Mouse (Mus musculus): ENCODE measurements around the gene Zfp839. TPM values are rescaled to one million over a fixed set of nuclear protein-coding genes. Genes with fewer than 3 reads are reported as not detected.

The Zfp839 gene
- polyA plus RNA-seq, 1 experiment from 2014 or later: 3.2 TPM

DNA sequence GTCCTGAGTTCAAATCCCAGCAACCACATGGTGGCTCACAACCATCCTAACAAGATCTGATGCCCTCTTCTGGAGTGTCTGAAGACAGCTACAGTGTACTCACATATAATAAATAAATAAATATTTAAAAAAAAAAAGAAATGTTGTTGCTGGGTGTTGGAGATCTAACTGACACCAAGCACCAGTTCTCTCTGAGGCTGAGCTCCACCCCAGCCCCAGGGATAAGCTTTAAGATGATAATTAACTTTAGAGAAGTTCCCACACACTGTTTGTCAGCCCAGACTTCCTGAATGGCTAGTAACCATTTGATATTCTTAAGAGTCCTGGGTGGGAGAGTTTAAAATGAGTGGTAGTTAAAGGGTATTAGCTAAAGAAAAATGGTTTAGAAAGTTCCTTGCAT, 10.2 kb downstream of the Zfp839 start:
- no peak overlapping the region for H3K4me2 ChIP-seq
- H3K36me3 ChIP-seq: peaks cover 29% of the 10 kb centered on the region
- H3K27me3 ChIP-seq (replicated peaks): no peaks in the 10 kb centered on the region
- H3K9ac ChIP-seq: no peak overlapping the region
- H3K27ac ChIP-seq: no peak overlapping the region
- no peak overlapping the region for H3K4me3 ChIP-seq
- H3K9me3 ChIP-seq (replicated peaks): no peaks in the 10 kb centered on the region
- ATAC-seq: no peak
- peaks cover 32% of the 10 kb centered on the region for H3K4me1 ChIP-seq

DNA sequence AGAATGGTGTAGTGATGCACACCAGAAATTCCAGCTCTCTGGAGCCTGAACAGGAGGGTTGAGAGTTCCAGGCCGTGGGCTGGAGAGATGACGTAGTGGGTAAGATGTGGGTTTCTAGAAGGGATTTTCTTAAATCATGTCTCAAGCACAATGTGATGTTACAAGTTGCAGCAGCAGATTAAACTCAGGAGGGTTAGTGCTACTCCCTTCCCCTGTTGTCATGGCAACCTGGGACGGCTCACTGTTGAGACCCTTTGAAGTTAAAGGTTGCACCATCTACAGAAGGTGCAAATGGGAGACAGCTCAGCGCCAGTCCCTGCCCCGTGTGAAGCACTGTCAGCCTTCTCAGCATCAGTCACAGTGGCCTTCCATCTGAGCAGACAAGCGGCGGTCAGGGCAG, 11.2 kb downstream of the Zfp839 start:
- 61% methylated on average over 7 of the region's 7 CpGs for whole genome bisulfite sequencing (ENCODE audit: insufficient replicate concordance)
- no peaks in the 10 kb centered on the region for H3K9me3 ChIP-seq (replicated peaks)
- no peak overlapping the region for H3K27ac ChIP-seq
- H3K36me3 ChIP-seq: peaks cover 22% of the 10 kb centered on the region
- no peak for ATAC-seq
- H3K4me2 ChIP-seq: no peak overlapping the region
- H3K9ac ChIP-seq: no peak overlapping the region
- no peaks in the 10 kb centered on the region for H3K27me3 ChIP-seq (replicated peaks)
- peaks cover 29% of the 10 kb centered on the region for H3K4me1 ChIP-seq
- H3K4me3 ChIP-seq: no peak overlapping the region

DNA sequence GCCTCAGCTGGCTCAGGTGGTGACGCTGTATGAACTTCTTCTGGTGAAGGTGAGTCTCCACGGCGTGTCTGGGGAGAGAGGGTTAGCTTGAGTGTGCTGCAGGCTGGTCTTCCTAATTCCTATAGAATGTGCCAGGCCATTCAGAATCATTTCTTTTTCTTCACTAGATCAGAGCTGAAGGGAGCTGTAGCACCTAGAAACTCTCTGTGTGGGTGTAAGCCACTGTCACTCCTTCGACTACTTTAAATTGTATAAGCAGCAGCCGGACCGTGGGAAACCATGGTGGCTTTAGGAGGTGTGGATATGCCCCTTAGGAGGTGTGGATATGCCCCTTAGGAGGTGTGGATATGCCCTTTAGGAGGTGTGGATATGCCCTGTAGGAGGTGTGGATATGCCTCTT, 14.0 kb downstream of the Zfp839 start:
- Histone ChIP-seq H3K9ac (no peak overlapping the region), H3K36me3 (peaks cover 42% of the 10 kb centered on the region)
- 82% methylated on average over 6 of the region's 6 CpGs for WGBS (ENCODE audit: insufficient replicate concordance)

DNA sequence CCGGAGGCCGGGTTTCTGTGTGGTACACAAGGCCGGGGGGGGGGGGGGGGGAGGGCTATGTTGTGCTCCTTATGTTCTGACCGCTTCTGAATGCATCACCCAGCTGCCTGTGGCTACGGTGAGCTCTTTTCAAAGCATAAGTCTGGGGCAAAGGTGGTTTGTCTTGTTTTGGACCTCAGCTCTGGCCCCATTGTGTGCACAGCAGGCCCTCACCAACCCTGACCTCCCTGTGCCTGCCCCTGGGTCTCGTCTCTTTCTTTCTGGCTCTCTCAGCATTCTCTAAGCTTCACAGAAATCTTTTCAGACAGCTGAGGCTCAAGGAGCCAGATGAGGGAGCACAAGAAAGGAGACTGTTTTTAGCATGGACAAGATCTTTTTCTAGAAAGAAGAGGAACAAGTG, 15.5 kb downstream of the Zfp839 start:
- Histone ChIP-seq H3K4me3 (no peak overlapping the region), H3K36me3 (peaks cover 49% of the 10 kb centered on the region), H3K4me2 (no peak overlapping the region), H3K27me3 (replicated peaks) (no peaks in the 10 kb centered on the region), H3K9ac (no peak overlapping the region), H3K4me1 (peaks cover 25% of the 10 kb centered on the region), H3K27ac (peak overlapping the region; percentile 27; the same call in 1 of the 2 replicates), H3K9me3 (replicated peaks) (no peaks in the 10 kb centered on the region)
- 86% methylated on average over 5 of the region's 6 CpGs for WGBS (ENCODE audit: insufficient replicate concordance)
- ATAC-seq: no peak

More for the DNA sequence above, 14.0 kb downstream of the Zfp839 start:
- Histone ChIP-seq H3K4me3 (no peak overlapping the region), H3K4me2 (no peak overlapping the region), H3K4me1 (peaks cover 14% of the 10 kb centered on the region), H3K9me3 (replicated peaks) (no peaks in the 10 kb centered on the region), H3K27me3 (replicated peaks) (no peaks in the 10 kb centered on the region), H3K27ac (no peak overlapping the region)
- ATAC-seq: no peak

DNA sequence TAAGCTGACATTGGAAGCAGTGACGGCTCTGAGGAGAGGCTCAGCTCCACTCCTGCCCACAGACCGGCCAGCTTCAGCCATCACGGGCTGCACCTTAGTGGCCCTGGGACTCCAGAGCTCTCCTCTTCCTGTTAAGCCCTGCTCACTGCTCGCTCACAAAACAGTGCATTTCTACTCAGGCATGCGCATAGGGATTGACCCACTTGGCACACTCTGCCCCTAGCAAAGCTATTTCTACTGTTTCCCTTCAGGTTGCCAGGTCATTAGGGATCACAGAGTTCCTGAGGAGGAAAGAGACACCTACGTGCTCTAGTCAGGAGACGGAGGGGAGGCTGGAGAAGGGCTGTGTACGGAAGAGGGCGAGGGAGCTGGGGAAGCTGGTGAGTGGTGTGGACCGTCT, 15.9 kb downstream of the Zfp839 start:
- H3K9ac ChIP-seq: no peak overlapping the region
- no peak overlapping the region for H3K4me2 ChIP-seq
- no peak for ATAC-seq
- 80% methylated on average over 10 of the region's 10 CpGs for WGBS (ENCODE audit: insufficient replicate concordance)
- H3K27ac ChIP-seq: peak overlapping the region; percentile 27; the same call in 1 of the 2 replicates
- no peak overlapping the region for H3K4me3 ChIP-seq
- no peaks in the 10 kb centered on the region for H3K27me3 ChIP-seq (replicated peaks)
- H3K9me3 ChIP-seq (replicated peaks): no peaks in the 10 kb centered on the region
- peaks cover 29% of the 10 kb centered on the region for H3K4me1 ChIP-seq
- H3K36me3 ChIP-seq: peaks cover 51% of the 10 kb centered on the region

DNA sequence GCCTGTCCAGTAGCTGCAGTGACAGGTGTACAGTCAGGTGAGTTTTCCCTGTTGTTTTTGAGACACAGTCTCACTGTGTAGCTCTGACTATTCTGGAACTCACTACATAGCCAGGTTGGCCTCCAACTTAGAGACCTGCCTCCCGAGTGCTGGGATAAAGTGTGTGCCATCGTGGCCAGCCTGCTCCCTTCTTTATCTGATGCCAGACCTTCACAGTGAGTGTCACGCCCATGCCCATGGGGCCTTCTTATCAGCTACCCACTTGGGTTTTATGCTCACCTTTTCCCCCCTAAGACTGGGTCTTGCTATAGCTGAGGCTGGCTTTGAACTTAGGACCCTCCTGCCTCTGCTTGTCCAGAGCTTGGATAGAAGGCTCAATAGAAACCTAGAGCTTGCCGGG, 20.1 kb downstream of the Zfp839 start:
- H3K9me3 ChIP-seq (replicated peaks): no peaks in the 10 kb centered on the region
- H3K27ac ChIP-seq: peak overlapping the region; percentile 39
- no peaks in the 10 kb centered on the region for H3K27me3 ChIP-seq (replicated peaks)
- peak overlapping the region; percentile 36 for H3K4me2 ChIP-seq
- H3K9ac ChIP-seq: peak overlapping the region; percentile 40; the same call in 1 of the 2 replicates
- H3K4me3 ChIP-seq: no peak overlapping the region
- peaks cover 78% of the 10 kb centered on the region for H3K36me3 ChIP-seq
- peaks cover 31% of the 10 kb centered on the region for H3K4me1 ChIP-seq
- WGBS (ENCODE audit: insufficient replicate concordance): 40% methylated on average over 4 of the region's 4 CpGs
- ATAC-seq: peak; percentile 78

DNA sequence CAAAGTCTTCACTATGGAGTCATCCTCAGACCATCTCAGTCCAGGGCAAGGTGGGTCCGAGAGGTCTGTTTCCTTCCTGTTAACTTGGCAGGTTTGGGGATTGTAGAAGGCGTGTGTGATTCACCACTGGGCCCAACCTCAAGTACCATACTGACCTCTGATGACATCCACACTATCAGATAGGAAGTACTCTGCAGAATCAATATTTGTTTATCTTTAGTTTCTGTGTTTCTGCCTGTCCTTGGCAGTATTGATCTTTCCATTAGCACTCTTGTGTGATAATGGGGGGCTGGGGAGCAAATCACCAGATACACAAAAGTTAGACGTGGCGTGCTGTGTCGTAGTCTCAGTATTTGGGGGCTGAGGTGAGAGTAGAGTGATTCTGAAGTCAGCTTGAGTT, 21.2 kb downstream of the Zfp839 start:
- Histone ChIP-seq H3K4me2 (no peak overlapping the region), H3K4me3 (no peak overlapping the region), H3K27ac (peak overlapping the region; percentile 37), H3K9me3 (replicated peaks) (no peaks in the 10 kb centered on the region), H3K9ac (no peak overlapping the region), H3K36me3 (peaks cover 86% of the 10 kb centered on the region), H3K4me1 (peaks cover 25% of the 10 kb centered on the region), H3K27me3 (replicated peaks) (no peaks in the 10 kb centered on the region)
- WGBS (ENCODE audit: insufficient replicate concordance): 77% methylated on average over 5 of the region's 5 CpGs
- ATAC-seq: no peak

DNA sequence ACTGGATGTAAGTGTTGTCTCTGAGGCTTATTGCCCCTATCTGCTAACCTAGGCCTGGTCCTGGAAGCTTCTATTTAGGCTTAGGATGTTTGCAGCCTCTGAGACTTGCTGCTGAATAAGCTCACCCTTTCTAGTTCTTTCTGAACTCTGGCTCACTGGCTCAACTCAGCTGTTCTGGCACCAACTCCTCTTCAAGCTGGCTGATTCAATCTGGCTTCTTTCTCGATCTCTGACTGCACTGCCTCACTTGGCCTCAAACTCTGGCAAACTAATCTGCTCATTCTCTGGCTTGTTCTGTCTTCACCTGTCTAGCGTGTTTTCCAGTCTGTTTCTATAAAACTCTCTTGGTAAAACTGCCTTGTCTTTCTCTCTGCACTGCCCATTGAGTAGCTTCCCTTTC, 25.3 kb downstream of the Zfp839 start:
- Histone ChIP-seq H3K27me3 (replicated peaks) (no peaks in the 10 kb centered on the region), H3K9ac (no peak overlapping the region), H3K36me3 (peaks cover 93% of the 10 kb centered on the region), H3K4me1 (peaks cover 9% of the 10 kb centered on the region), H3K4me2 (no peak overlapping the region), H3K9me3 (replicated peaks) (no peaks in the 10 kb centered on the region), H3K4me3 (no peak overlapping the region), H3K27ac (no peak overlapping the region)
- no peak for ATAC-seq
- WGBS (ENCODE audit: insufficient replicate concordance): 86% methylated on average over 2 of the region's 2 CpGs

DNA sequence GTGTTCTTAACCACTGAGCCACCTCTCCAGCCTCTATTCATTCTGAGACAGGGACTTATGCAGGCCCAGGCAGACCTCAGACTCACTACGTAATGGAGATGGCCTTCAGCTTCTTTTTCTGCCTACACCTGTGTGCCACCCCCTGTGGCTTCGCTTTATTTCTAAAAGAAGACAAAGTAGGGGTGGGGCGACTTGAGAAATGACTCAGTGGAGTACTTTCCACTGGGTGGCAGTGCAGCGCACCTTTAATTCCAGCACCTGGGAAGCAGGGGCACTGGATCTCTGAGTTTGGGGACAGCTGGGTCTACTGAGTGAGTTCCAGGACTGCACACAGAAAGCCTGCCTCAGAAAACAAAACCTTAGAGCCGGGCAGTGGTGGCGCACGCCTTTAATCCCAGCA, 32.2 kb downstream of the Zfp839 start:
- H3K9me3 ChIP-seq (replicated peaks): no peaks in the 10 kb centered on the region
- H3K36me3 ChIP-seq: peaks cover 76% of the 10 kb centered on the region
- H3K4me3 ChIP-seq: no peak overlapping the region
- no peak overlapping the region for H3K9ac ChIP-seq
- H3K4me1 ChIP-seq: peaks cover 20% of the 10 kb centered on the region
- H3K4me2 ChIP-seq: no peak overlapping the region
- no peaks in the 10 kb centered on the region for H3K27me3 ChIP-seq (replicated peaks)
- WGBS (ENCODE audit: insufficient replicate concordance): 84% methylated on average over 7 of the region's 7 CpGs
- no peak for ATAC-seq
- no peak overlapping the region for H3K27ac ChIP-seq

DNA sequence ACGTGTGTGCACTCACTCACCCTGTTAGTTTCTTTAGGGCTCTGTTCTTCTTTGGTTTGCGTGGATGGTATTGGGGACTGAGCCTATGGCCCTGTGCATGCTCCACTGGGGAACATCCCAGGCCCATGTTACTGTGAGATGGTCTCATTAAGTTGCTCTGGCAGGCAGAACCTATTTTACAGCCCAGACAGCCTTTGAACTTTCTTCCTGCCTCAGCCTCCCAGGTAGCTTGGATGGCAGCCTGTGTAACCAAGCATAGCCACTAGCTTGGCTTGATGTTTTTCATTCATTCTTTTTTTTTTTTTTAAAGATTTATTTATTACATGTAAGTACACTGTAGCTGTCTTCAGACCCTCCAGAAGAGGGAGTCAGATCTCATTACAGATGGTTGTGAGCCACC, 35.2 kb downstream of the Zfp839 start:
- Histone ChIP-seq H3K9ac (no peak overlapping the region), H3K27ac (no peak overlapping the region), H3K36me3 (peaks cover 54% of the 10 kb centered on the region), H3K4me1 (peaks cover 37% of the 10 kb centered on the region), H3K4me3 (no peak overlapping the region), H3K4me2 (no peak overlapping the region), H3K9me3 (replicated peaks) (no peaks in the 10 kb centered on the region), H3K27me3 (replicated peaks) (no peaks in the 10 kb centered on the region)
- 92% methylated on average over 2 of the region's 2 CpGs for WGBS (ENCODE audit: insufficient replicate concordance)
- no peak for ATAC-seq

DNA sequence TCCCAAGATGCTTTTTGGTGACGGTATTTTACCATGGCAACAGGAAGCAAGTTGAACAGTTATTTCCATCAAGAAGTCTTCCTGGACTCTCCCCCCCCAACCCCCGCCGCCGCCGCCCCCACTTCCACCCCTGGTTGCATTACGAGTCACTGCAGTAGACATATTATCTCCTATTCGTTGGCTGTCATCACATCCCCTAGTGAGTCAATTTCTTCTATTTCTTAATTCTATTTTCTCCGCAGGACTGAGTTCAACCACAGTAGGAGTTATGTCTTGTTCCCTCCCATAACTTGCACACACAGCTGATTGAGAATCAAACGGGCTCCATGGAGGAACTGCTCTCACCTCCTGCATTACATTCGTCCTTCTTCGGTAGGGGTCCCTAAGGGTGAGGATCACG, 38.1 kb downstream of the Zfp839 start:
- peak overlapping the region; percentile 88 for H3K9ac ChIP-seq
- H3K27ac ChIP-seq: peak overlapping the region; percentile 70
- H3K4me1 ChIP-seq: peaks cover 66% of the 10 kb centered on the region
- H3K4me2 ChIP-seq: peak overlapping the region; percentile 87
- peak overlapping the region; percentile 86 for H3K4me3 ChIP-seq
- no peak for ATAC-seq
- no peaks in the 10 kb centered on the region for H3K9me3 ChIP-seq (replicated peaks)
- H3K27me3 ChIP-seq (replicated peaks): no peaks in the 10 kb centered on the region
- WGBS (ENCODE audit: insufficient replicate concordance): 18% methylated on average over 12 of the region's 12 CpGs
- peaks cover 27% of the 10 kb centered on the region for H3K36me3 ChIP-seq

DNA sequence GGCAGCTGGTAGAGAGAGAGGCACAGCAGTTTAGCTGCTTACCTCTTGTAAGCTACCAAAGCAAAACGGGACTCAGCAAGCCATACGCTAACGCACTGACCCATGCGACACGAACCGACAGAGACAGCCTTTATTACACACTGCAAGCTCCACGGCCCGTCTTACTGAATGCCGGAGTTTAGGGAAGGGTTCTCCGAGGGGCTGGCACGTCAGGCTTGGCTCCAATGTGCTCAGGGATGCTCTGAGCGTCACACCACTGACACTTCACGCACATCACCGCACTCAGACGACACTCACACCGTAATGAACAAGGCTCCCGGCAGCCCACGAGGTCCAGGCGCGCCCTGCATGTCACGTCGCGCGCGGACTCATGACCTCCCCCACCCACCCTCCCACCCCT, 38.6 kb downstream of the Zfp839 start:
- H3K27me3 ChIP-seq (replicated peaks): no peaks in the 10 kb centered on the region
- H3K9me3 ChIP-seq (replicated peaks): no peaks in the 10 kb centered on the region
- H3K27ac ChIP-seq: peak overlapping the region; percentile 70
- H3K4me3 ChIP-seq: peak overlapping the region; percentile 86
- peak overlapping the region; percentile 87 for H3K4me2 ChIP-seq
- ATAC-seq: peak; percentile 30
- peaks cover 22% of the 10 kb centered on the region for H3K36me3 ChIP-seq
- peaks cover 69% of the 10 kb centered on the region for H3K4me1 ChIP-seq
- WGBS (ENCODE audit: insufficient replicate concordance): 7% methylated on average over 25 of the region's 25 CpGs
- peak overlapping the region; percentile 88 for H3K9ac ChIP-seq

All from liver, embryonic 12.5 days (tissue).